Mouse (Mus musculus): Measurements from ENCODE around the gene Cdsn. TPM values are rescaled to one million over a fixed set of nuclear protein-coding genes. Genes with fewer than 3 reads are reported as not detected.

Gene Cdsn
- polyA plus RNA-seq, 1 experiment from 2014 or later, result 0.08 TPM

DNA sequence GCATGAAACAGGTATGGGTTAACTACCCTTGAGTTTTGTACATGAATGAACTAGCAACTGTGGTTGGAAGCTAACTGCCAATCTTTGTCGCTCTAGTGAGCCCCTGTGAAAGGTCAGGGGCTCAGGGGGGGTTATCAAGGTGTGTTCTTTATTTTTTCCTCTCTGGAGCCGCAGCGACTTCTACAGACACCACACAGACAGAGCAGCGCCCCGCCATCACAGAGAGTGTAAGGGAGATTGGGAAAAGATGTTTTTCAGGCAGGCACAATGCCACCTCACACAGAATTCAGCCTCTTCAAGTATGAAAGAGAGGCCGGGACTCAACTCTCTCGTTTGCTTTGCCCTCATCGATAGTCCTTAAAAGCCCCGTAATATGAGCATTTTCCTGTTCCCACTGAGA, 40.2 kb downstream of the Cdsn start:
- DNase-seq (ENCODE audit: low spot score, missing footprints), result no peak
- no peak overlapping the region for H3K4me3 ChIP-seq (ENCODE audit: low read depth, low read length)
- H3K27me3 ChIP-seq (ENCODE audit: control insufficient read depth, insufficient read depth, low read length), result no peaks in the 10 kb centered on the region
- H3K9me3 ChIP-seq (ENCODE audit: control insufficient read depth, low read length), result no peaks in the 10 kb centered on the region
- H3K36me3 ChIP-seq (ENCODE audit: control insufficient read depth, insufficient read depth, low read length), result no peaks in the 10 kb centered on the region
- H3K9ac ChIP-seq (ENCODE audit: low read length), result no peak overlapping the region
- no peak overlapping the region for H3K4me2 ChIP-seq
- no peak for ATAC-seq (ENCODE audit: low FRiP score)
- WGBS, result 86% methylated on average over 9 of the region's 9 CpGs
- H3K27ac ChIP-seq (ENCODE audit: low read depth, low read length), result no peak overlapping the region
- peaks cover 4% of the 10 kb centered on the region; the same call in 1 of the 2 replicates for H3K4me1 ChIP-seq (ENCODE audit: control insufficient read depth, insufficient read depth, low read length)

GRCm38 (mm10) chr17:35593786-35594185, 41.9 kb downstream of the Cdsn start:
- WGBS, result 32% methylated on average over 4 of the region's 4 CpGs
- Histone ChIP-seq H3K27ac (ENCODE audit: low read depth, low read length) (no peak overlapping the region), H3K27me3 (ENCODE audit: control insufficient read depth, insufficient read depth, low read length) (no peaks in the 10 kb centered on the region), H3K4me3 (ENCODE audit: low read depth, low read length) (no peak overlapping the region), H3K4me1 (ENCODE audit: control insufficient read depth, insufficient read depth, low read length) (no peaks in the 10 kb centered on the region), H3K9me3 (ENCODE audit: control insufficient read depth, low read length) (no peaks in the 10 kb centered on the region), H3K4me2 (no peak overlapping the region), H3K36me3 (ENCODE audit: control insufficient read depth, insufficient read depth, low read length) (no peaks in the 10 kb centered on the region), H3K9ac (ENCODE audit: low read length) (no peak overlapping the region)
- DNase-seq (ENCODE audit: low spot score, missing footprints) (no peak), ATAC-seq (ENCODE audit: low FRiP score) (no peak)

DNA sequence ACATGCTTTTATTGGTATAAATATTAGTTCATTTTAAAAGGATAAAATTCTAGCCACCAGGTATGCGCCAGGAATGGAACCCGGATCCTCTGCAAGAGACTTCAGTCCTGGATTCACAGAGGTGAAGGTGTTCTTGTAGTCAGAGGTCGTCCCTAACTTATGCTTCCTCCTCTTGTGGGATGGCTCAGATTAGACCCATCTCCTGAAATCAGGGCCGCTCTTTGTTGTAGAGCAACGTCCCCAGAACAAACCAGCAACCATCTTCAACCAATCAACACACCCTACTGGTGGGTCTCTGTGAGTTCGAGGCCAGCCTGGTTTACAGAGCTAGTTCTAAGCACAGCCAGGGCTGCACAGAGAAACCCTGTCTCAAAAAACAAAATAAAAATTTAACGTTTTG, 42.5 kb downstream of the Cdsn start:
- no peak overlapping the region for H3K4me2 ChIP-seq
- no peaks in the 10 kb centered on the region for H3K9me3 ChIP-seq (ENCODE audit: control insufficient read depth, low read length)
- WGBS, result 84% methylated on average over 7 of the region's 7 CpGs
- H3K36me3 ChIP-seq (ENCODE audit: control insufficient read depth, insufficient read depth, low read length), result no peaks in the 10 kb centered on the region
- no peak overlapping the region for H3K9ac ChIP-seq (ENCODE audit: low read length)
- no peak overlapping the region for H3K27ac ChIP-seq (ENCODE audit: low read depth, low read length)
- DNase-seq (ENCODE audit: low spot score, missing footprints) (no peak), ATAC-seq (ENCODE audit: low FRiP score) (no peak)
- no peaks in the 10 kb centered on the region for H3K4me1 ChIP-seq (ENCODE audit: control insufficient read depth, insufficient read depth, low read length)
- no peak overlapping the region for H3K4me3 ChIP-seq (ENCODE audit: low read depth, low read length)
- no peaks in the 10 kb centered on the region for H3K27me3 ChIP-seq (ENCODE audit: control insufficient read depth, insufficient read depth, low read length)

- Histone ChIP-seq H3K9me3 (ENCODE audit: control insufficient read depth, low read length) (no peaks in the 10 kb centered on the region), H3K27ac (ENCODE audit: low read depth, low read length) (no peak overlapping the region), H3K4me2 (no peak overlapping the region), H3K4me1 (ENCODE audit: control insufficient read depth, insufficient read depth, low read length) (no peaks in the 10 kb centered on the region), H3K27me3 (ENCODE audit: control insufficient read depth, insufficient read depth, low read length) (no peaks in the 10 kb centered on the region), H3K4me3 (ENCODE audit: low read depth, low read length) (no peak overlapping the region), H3K36me3 (ENCODE audit: control insufficient read depth, insufficient read depth, low read length) (no peaks in the 10 kb centered on the region), H3K9ac (ENCODE audit: low read length) (no peak overlapping the region)
- 91% methylated on average over 3 of the region's 3 CpGs for WGBS
- ATAC-seq (ENCODE audit: low FRiP score) (no peak), DNase-seq (ENCODE audit: low spot score, missing footprints) (no peak)
Observed at GRCm38 (mm10) chr17:35597399-35597798, 45.5 kb downstream of the Cdsn start.

DNA sequence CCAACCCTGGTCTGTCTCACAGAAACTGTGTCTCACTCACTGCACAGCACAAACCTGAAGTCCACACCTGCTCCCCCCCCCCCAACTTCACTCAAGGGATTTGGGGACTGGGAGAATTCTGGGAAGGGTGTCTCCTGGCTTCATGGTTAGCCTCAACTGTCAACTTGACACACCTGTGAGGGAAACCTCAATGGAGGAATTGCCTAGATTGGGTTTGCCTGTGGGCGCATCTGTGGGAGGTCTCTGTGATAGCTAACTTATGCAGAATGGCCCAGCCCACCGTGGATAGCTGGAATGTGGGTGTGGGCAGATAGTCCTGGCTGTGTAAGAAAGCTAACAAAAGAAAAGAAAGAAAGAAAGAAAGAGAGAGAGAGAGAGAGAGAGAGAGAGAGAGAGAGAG, 49.3 kb downstream of the Cdsn start, which contains the start of gene Sfta2:
Gene Sfta2 (plus strand): TSS at position 301 of the 400 bp plus-strand sequence.
- Histone ChIP-seq H3K4me1 (ENCODE audit: control insufficient read depth, insufficient read depth, low read length) (no peaks in the 10 kb centered on the region), H3K9me3 (ENCODE audit: control insufficient read depth, low read length) (no peaks in the 10 kb centered on the region), H3K9ac (ENCODE audit: low read length) (no peak within 1 kb of the TSS), H3K4me3 (ENCODE audit: low read depth, low read length) (no peak within 1 kb of the TSS), H3K36me3 (ENCODE audit: control insufficient read depth, insufficient read depth, low read length) (no peaks in the 10 kb centered on the region), H3K27me3 (ENCODE audit: control insufficient read depth, insufficient read depth, low read length) (no peaks in the 10 kb centered on the region), H3K27ac (ENCODE audit: low read depth, low read length) (no peak within 1 kb of the TSS), H3K4me2 (no peak within 1 kb of the TSS)
- ATAC-seq (ENCODE audit: low FRiP score), result no peak
- DNase-seq (ENCODE audit: low spot score, missing footprints), result no peak
- WGBS, result 79% methylated on average over 2 of the region's 2 CpGs

DNA sequence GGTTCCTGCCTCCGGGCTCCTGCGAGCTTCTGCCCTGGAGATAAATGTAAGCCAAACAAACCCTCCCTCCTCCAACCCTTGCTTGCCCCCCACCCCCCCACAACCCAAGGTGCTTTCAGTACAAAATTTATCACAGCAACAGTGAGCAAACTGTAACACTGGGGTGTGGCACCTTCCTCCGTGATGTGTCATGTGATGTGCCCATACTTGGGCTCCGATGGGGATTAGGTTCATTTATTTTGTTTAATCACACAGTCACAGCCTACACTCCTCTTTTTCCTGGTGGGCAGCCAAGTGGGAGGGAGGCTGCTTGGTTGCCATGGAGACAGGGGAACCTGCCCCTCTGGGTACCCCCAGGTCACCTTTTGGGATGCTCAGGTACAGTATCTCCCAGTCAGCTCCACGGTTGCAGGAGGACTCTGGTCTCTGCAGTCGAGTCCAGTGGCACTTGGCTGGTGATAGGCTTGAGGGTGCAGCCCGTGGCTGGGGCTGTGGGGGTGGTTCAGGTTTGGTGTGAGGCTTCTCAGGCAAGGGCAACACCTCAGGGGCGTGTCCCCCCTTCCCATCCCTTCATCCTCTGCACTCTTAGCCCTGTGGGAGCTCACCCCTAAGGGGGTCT, 49.9 kb downstream of the Cdsn start:
- no peaks in the 10 kb centered on the region for H3K9me3 ChIP-seq (ENCODE audit: control insufficient read depth, low read length)
- no peaks in the 10 kb centered on the region for H3K36me3 ChIP-seq (ENCODE audit: control insufficient read depth, insufficient read depth, low read length)
- H3K9ac ChIP-seq (ENCODE audit: low read length), result no peak overlapping the region
- ATAC-seq (ENCODE audit: low FRiP score), result no peak
- no peak overlapping the region for H3K27ac ChIP-seq (ENCODE audit: low read depth, low read length)
- H3K4me1 ChIP-seq (ENCODE audit: control insufficient read depth, insufficient read depth, low read length), result no peaks in the 10 kb centered on the region
- H3K27me3 ChIP-seq (ENCODE audit: control insufficient read depth, insufficient read depth, low read length), result no peaks in the 10 kb centered on the region
- H3K4me3 ChIP-seq (ENCODE audit: low read depth, low read length), result no peak overlapping the region
- H3K4me2 ChIP-seq, result no peak overlapping the region
- 60% methylated on average over 8 of the region's 8 CpGs for WGBS
- DNase-seq (ENCODE audit: low spot score, missing footprints), result no peak

Other genes with a start within 250 kb of the Cdsn start
- gene H2-Q1, start 231.7 kb upstream of the Cdsn start, polyA plus RNA-seq (2014; fragmentation: Nextera tagmentation; extraction: Ambion mirVana), result not detected in 2 replicates
- gene H2-Q2, start 209.9 kb upstream of the Cdsn start, polyA plus RNA-seq (2014; fragmentation: Nextera tagmentation; extraction: Ambion mirVana), result 0.22 and 0.34 TPM in 2 replicates
- 1.9 and 2.5 TPM in 2 replicates for gene H2-Q4, start 172.5 kb upstream of the Cdsn start, polyA plus RNA-seq (2014; fragmentation: Nextera tagmentation; extraction: Ambion mirVana)
- gene H2-Q6, start 127.3 kb upstream of the Cdsn start, polyA plus RNA-seq (2014; fragmentation: Nextera tagmentation; extraction: Ambion mirVana), result 0.33 and 0.93 TPM in 2 replicates
- 9.3 and 10.0 TPM in 2 replicates for gene H2-Q7, start 113.0 kb upstream of the Cdsn start, polyA plus RNA-seq (2014; fragmentation: Nextera tagmentation; extraction: Ambion mirVana)
- 0.11 and 0.12 TPM in 2 replicates for gene H2-Q10, start 82.0 kb upstream of the Cdsn start, polyA plus RNA-seq (2014; fragmentation: Nextera tagmentation; extraction: Ambion mirVana)
- not detected in 2 replicates for gene Pou5f1, start 46.1 kb upstream of the Cdsn start, polyA plus RNA-seq (2014; fragmentation: Nextera tagmentation; extraction: Ambion mirVana)
- 56.7 and 57.7 TPM in 2 replicates for gene Tcf19, start 35.3 kb upstream of the Cdsn start, polyA plus RNA-seq (2014; fragmentation: Nextera tagmentation; extraction: Ambion mirVana)
- gene Cchcr1, start 35.0 kb upstream of the Cdsn start, polyA plus RNA-seq (2014; fragmentation: Nextera tagmentation; extraction: Ambion mirVana), result 8.9 and 10.8 TPM in 2 replicates
- gene Psors1c2, start 18.9 kb upstream of the Cdsn start, polyA plus RNA-seq (2014; fragmentation: Nextera tagmentation; extraction: Ambion mirVana), result 0.22 and 0.46 TPM in 2 replicates
- not detected in 2 replicates for gene 2300002M23Rik, start 15.3 kb downstream of the Cdsn start, polyA plus RNA-seq (2014; fragmentation: Nextera tagmentation; extraction: Ambion mirVana)
- gene Sfta2, start 49.4 kb downstream of the Cdsn start, polyA plus RNA-seq (2014; fragmentation: Nextera tagmentation; extraction: Ambion mirVana), result not detected in 2 replicates
- gene Gm9573, start 74.5 kb downstream of the Cdsn start, polyA plus RNA-seq (2014; fragmentation: Nextera tagmentation; extraction: Ambion mirVana), result not detected in 2 replicates
- gene Mucl3, start 91.6 kb downstream of the Cdsn start, polyA plus RNA-seq (2014; fragmentation: Nextera tagmentation; extraction: Ambion mirVana), result 0.14 TPM in 1 of 2 replicates, not detected in the other
- gene Vars2, start 115.5 kb downstream of the Cdsn start, polyA plus RNA-seq (2014; fragmentation: Nextera tagmentation; extraction: Ambion mirVana), result 9.8 and 10.5 TPM in 2 replicates
- 39.3 TPM in 2 replicates for gene Gtf2h4, start 121.6 kb downstream of the Cdsn start, polyA plus RNA-seq (2014; fragmentation: Nextera tagmentation; extraction: Ambion mirVana)
- 78.4 and 92.1 TPM in 2 replicates for gene Ddr1, start 152.5 kb downstream of the Cdsn start, polyA plus RNA-seq (2014; fragmentation: Nextera tagmentation; extraction: Ambion mirVana)